Mouse (Mus musculus) brain, embryonic 14.5 days (tissue): ENCODE measurements around the gene Olfr743.
"Not testable (repeated sequence)": the region's sequence is repeated elsewhere in the genome, so short reads cannot be mapped to it uniquely, and the experiment has no call there.

Experiments
- CTCF ChIP-seq: fragments of 200-500 bp; IDR thresholded peaks from 2 replicates; pipeline ENCODE4 v1.5.1; 2012; ENCODE audit warnings: inconsistent platforms, mild to moderate bottlenecking, moderate library complexity, borderline replicate concordance; ENCODE audit not compliant: insufficient read depth, insufficient read length; ENCODE audit errors: extremely low read depth
- POLR2A ChIP-seq: fragments of 200-500 bp; IDR thresholded peaks from 2 replicates; pipeline ENCODE4 v1.6.1; 2012; ENCODE audit warnings: mild to moderate bottlenecking, inconsistent platforms, borderline replicate concordance; ENCODE audit not compliant: poor library complexity, insufficient read depth, insufficient read length, severe bottlenecking; ENCODE audit errors: extremely low read depth

- TF ChIP-seq CTCF, POLR2A: not testable (repeated sequence)
These were observed 51.4 kb downstream of the Olfr743 start for GRCm38 (mm10) chr14:50573056-50573455.
